Mouse (Mus musculus): Measurements from ENCODE around the gene Ehbp1. TPM values are rescaled to one million over a fixed set of nuclear protein-coding genes. Genes with fewer than 3 reads are reported as not detected.

Ehbp1 gene
- polyA plus RNA-seq, 1 experiment = 2.5 TPM

DNA sequence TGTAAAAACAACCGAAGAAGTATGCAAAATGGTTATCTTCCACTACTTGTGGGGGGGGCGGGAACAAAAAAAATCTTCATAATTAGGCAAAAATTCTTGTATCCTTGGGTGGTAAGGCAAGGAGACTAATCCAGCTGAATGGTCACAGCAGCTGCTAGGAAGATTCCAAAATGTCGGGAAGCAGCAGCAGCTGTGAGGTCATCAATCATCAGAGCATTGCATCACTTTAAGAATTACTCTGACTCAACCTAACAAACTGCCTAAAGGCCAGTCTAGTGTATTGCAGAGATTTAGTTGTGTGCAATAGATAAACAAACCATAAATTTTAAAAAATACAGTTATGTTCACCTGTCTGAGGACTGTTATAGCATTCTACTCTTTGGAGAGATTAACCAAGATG is 368.5 kb downstream of the Ehbp1 start:
- no peaks in the 10 kb centered on the region for H3K27me3 ChIP-seq (replicated peaks; ENCODE audit: control insufficient read depth, insufficient read depth, low read length)
- TF ChIP-seq POLR2A (IDR thresholded peaks at IDR 0.05; ENCODE audit: low read depth, low read length) = no peak
- no peak for TF ChIP-seq CTCF (conservative IDR thresholded peaks at IDR 0.05; ENCODE audit: insufficient read depth, insufficient read length, low read depth, low read length)
- no peaks in the 10 kb centered on the region for H3K36me3 ChIP-seq (ENCODE audit: control insufficient read depth, insufficient read depth, low read length)
- no peak overlapping the region for H3K27ac ChIP-seq (ENCODE audit: insufficient read depth, low read depth, low read length)
- no peak overlapping the region for H3K4me3 ChIP-seq (ENCODE audit: insufficient read depth, low read depth, low read length)
- 71% methylated on average over 3 of the region's 3 CpGs for WGBS
- DNase-seq = no peak
- no peaks in the 10 kb centered on the region for H3K4me1 ChIP-seq (ENCODE audit: control insufficient read depth, insufficient read depth, low read length)

DNA sequence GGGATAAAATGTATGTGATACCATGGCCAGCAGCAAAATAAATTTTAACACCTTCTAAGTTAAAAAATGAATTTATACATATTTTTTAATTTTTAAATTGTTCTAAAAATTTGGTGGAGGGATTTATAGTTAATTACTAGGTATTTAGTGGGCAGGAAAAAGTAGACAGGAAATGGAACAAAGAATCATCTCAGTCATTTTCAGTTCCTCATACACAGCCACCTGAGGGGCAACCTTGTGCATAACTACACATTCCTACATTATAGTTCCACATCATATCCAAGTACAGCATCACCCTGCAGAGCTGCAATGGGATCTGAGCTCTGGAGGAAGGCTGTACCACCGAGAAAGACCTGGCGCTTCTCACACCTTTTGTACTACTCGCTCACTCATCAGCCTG is 373.2 kb downstream of the Ehbp1 start:
- Histone ChIP-seq H3K36me3 (ENCODE audit: control insufficient read depth, insufficient read depth, low read length) (no peaks in the 10 kb centered on the region), H3K27me3 (replicated peaks; ENCODE audit: control insufficient read depth, insufficient read depth, low read length) (no peaks in the 10 kb centered on the region), H3K4me1 (ENCODE audit: control insufficient read depth, insufficient read depth, low read length) (no peaks in the 10 kb centered on the region), H3K27ac (ENCODE audit: insufficient read depth, low read depth, low read length) (no peak overlapping the region), H3K4me3 (ENCODE audit: insufficient read depth, low read depth, low read length) (no peak overlapping the region)
- DNase-seq = no peak
- WGBS = 93% methylated on average over 3 of the region's 3 CpGs
- TF ChIP-seq CTCF (conservative IDR thresholded peaks at IDR 0.05; ENCODE audit: insufficient read depth, insufficient read length, low read depth, low read length) (no peak), POLR2A (IDR thresholded peaks at IDR 0.05; ENCODE audit: low read depth, low read length) (no peak)

Other genes with a start within 250 kb of the Ehbp1 start
- 2.5 and 3.3 TPM in 2 replicates for gene Tmem17, start 169.8 kb upstream of the Ehbp1 start, polyA plus RNA-seq (2012; rRNA removed)

Data from kidney, adult 2 months (tissue).